Mouse (Mus musculus): Measurements from ENCODE around the gene Mboat2.

Mboat2 gene

DNA sequence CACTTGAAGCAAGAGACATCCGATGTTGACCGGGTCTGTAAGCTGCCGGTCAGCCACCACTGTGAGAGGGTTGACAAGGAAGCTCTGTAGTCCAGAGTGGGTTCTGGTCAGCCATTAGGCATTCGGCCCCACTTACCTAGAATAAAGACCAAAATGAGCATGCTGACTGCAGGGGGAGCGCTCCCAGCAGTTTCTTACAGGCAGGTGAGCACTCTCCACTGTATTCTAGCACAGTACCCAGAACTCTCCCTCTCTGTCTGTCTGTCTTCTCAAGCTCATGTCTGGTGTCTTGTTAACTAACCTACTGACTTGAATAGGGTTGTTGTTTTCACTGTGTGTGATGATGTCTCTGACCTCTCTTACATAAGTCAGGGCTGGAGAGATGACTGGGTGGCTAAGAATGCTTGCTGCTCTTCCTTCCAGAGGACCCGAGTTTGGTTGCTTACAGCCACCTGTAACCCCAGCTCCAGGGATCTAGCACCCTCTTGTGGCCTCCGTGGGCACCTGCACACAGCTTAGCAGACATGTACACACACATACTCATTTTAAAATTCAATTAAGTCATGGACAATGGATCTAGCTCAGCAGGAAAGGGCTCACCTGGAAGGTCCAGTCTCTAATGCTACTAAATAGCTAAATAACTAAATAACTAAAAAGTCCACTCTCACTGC lies 119.8 kb downstream of the Mboat2 start:
- no peak for DNase-seq

DNA sequence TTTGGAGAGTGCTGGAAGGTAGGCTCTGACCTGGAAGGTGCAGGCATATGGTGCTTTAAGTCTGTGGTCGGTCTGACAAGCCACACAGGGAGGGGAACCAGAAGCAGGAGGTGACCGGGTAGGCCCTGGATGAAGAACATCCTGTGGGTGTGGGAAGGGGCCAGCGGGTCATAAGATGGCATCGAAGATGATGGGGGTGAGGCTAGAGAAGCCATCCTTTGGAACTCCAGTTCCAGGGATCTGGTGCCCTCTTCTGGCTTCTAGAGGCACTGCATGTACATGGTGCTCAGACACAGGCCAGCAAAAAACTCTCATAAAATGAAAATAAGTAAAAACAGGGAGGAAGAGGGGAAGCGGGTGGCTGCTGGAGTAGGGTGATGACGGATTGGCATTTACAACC lies 121.5 kb downstream of the Mboat2 start:
- DNase-seq = peak; percentile 64

GRCm38 (mm10) chr12:24955137-24955536 lies 124.5 kb downstream of the Mboat2 start:
- no peak for DNase-seq

DNA sequence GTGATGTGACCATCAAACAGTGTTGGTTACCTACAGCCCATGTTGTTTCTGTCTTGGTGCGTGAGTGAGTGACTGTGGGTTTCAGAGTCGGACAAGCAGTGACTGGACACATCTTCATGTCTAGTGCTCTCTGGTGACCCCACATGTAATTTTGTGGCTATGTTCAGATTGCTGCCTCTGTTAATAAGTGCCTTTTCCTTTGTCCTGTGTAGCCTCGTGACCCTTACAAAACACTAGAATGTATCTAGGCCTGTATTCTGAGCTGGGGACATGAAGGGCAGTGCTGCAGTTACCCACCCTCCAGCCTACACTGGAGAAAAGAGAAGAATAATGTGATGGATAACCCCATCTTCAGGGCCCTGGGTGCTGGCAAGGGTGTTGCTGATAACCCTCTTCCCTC lies 127.8 kb downstream of the Mboat2 start:
- no peak for DNase-seq

DNA sequence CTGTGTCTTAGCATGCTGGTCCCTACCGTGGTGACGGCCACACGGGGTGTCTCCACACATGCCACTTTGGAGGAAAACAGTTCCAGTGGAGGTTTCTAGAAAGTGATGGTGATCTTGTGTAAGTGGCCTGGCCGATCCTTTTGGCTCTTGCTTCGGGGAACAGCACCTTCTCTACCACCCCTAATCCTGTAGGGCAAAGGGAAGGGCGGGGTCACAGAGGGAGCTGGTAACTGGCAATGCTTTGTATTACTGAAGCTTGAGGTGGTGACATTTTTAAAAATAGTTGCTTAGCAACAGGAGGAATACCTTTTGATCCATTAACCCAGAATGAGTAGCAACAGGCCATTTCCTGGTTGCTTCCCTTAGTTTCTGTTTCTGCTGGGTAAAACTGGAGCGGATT lies 131.1 kb downstream of the Mboat2 start:
- DNase-seq = no peak

GRCm38 (mm10) chr12:24962362-24962967 lies 131.8 kb downstream of the Mboat2 start:
- DNase-seq = no peak

DNA sequence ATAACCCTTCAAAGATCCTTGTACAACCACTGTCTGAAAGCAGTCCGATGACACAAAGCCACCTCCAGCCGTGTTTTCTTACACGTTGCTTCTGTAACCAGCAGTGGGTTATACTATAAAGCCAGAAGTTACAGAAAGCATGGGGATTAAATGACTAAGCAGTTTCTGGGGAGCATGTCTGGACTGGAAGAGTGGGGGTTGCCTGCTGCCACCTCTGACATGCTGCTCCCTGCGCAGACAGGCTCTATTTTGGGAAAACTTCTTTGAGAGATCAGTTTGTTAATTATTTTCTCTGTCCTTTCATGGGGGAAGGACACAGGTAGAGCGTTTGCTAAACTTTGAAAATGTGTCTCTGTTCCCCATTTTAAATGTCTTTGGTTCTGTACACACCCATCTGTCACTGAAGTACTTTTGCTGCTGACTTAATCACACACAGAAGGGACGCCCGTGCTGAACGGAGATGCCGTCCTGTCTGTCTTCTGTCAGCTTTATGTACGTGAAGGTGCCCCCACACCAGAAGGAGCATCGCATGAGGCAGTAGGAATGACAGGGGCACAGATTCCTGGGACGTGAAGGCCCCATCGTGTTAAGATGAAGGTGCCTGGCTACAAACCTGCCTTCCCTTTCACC lies 132.8 kb downstream of the Mboat2 start:
- no peak for DNase-seq

GRCm38 (mm10) chr12:24965406-24965805 lies 134.7 kb downstream of the Mboat2 start:
- no peak for DNase-seq

DNA sequence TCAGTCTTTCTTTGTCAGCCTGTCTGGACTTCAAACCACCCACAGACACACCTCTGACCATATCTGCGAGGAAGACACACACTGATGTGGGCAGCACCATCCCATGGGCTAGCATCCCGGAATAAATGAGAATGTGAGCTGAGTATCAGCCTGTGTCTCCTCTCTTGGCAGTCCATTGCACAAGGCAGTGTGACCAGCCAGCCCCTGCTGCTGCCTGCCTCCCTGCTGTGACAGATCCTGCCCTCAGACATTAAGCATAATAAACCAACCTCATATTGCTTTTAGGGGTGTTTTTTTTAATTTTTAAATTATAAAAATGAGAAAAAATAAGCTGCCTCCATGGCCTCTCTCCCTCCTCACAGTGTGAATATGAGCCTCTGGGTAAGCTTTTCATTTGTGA lies 135.4 kb downstream of the Mboat2 start:
- DNase-seq = no peak

GRCm38 (mm10) chr12:24971490-24972200 lies 141.0 kb downstream of the Mboat2 start:
- no peak for DNase-seq

DNA sequence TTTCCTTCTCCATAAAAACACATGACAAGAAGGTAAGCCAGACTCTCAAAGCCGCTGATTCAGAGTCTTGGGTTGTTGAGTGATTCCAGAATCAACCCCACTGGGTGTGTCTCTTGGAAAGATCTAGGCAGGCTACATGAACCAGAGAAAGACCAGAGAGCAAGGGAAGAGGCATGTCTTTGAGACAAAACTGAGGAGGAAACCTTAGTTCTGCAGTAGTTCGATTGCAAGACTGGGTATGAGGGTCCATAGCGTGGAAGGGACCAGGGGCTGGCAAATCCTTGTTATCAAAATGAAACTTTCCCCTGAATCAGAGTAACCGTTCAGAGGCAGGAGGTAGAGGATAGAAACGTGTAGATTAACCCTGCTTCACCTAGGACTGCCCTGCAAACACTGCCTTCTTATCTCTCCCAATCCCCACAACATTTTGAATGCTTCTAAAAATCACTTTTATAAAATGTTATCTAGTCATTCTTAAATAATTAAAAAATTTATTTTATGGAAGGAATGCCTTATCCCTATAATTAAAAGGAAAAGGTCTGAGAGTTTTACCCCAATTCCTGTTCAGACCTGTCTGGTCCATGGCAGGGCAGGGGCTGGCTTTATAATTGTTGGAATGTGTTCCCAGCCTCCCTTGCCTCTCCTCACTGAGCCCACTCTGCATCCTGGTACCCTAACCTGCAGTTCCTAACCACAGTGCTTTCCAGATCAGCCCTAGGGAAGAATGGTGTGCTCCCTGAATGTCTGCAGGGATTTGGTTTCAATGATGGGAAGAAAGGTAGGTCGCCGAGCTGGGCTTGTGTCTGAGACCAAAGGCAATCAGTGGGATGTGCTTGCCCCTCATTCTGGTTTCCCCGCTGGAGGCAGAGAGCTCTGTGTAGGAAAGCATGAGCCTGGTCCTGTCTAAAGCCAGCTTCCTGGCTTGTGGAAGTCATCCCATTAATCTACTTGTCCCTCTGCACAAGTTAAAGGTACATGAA lies 142.0 kb downstream of the Mboat2 start:
- DNase-seq = no peak

DNA sequence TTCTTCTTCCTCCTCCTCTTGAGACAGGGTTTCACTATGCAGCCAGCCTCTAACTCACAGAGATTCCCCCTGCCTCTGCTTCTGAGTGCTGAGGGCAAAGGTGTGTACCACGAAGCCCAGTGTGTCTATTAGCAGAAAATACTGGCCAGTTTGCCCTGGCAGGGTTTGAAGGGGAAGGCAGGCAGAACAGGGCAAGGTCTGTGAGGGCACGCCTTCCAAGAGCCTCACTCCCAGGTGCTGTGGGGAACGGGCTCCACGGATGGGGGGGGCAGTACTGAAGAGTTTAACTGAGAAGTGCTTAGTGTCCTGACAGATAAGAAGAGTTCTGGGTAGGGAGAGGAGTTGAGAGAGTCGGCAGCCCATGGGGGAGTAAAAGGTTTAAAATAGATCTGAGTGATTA lies 142.9 kb downstream of the Mboat2 start:
- DNase-seq = no peak

- peak; percentile 98 for DNase-seq
Measured at GRCm38 (mm10) chr12:24974446-24975114, 143.9 kb downstream of the Mboat2 start, which contains the start of gene Kidins220. TSS of gene Kidins220 (plus strand) at chr12:24974925.

- DNase-seq = peak; percentile 81
Measured at GRCm38 (mm10) chr12:24975115-24975733, 144.5 kb downstream of the Mboat2 start.

DNA sequence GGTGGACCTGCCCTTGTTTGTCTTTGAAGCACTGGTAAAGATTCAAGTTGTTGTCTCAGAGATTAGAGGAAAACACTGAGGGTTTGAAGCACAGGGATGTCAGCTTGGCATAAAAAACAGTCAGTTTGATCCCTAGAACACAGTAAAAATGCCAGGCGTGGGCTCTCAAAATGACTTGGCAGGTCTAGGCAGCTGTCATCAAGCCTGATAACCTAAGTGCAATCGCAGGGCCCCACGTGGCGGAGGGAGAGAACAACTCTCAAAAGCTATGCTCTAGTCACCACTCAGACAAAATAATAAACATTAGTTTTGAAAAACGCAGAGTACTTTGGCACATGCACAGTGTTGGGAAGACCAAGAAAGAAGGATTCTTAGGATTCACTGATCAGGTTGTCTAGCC lies 154.5 kb downstream of the Mboat2 start:
- no peak for DNase-seq

DNA sequence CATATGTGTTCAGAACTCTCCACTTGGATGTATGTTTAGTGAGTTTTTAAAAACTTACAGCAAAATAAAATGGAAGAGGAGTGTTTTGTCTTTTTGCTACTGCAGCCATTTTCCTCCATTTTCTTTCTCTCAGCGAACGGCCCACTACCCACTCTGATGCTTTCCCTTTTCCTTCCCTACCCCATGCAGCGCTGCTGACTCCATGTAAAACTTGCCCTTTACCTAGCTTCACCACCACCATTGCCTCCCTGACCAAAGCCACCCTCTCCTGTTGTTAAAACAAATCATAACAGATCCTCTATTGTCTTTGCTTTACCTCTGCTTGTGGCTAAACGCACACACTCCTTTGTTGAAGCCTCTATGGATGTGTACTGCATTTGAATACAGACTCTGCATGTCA lies 164.7 kb downstream of the Mboat2 start:
- no peak for DNase-seq

DNA sequence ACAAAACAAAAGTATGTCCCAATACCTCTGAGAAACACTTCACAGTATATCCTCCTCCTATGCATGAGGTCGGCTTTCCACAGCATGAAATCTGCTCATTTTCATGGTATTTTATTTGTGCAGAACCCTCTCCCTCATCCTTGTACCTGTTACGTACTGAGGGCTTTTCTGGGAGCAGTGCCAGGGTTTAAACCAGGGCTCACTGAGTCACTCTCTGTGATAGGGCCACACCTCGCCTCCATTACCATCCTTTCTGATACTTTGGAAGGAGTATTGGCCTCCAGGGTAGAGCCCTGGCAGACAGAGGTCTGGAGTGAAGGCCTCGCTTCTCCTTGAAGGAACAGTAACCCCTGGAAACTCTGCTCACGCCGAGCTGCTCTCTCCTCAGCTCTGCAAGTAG lies 174.7 kb downstream of the Mboat2 start:
- DNase-seq = no peak

- DNase-seq = no peak
Measured at GRCm38 (mm10) chr12:25009957-25010356, 179.3 kb downstream of the Mboat2 start.

GRCm38 (mm10) chr12:25010416-25010815 lies 179.7 kb downstream of the Mboat2 start:
- DNase-seq = no peak

DNA sequence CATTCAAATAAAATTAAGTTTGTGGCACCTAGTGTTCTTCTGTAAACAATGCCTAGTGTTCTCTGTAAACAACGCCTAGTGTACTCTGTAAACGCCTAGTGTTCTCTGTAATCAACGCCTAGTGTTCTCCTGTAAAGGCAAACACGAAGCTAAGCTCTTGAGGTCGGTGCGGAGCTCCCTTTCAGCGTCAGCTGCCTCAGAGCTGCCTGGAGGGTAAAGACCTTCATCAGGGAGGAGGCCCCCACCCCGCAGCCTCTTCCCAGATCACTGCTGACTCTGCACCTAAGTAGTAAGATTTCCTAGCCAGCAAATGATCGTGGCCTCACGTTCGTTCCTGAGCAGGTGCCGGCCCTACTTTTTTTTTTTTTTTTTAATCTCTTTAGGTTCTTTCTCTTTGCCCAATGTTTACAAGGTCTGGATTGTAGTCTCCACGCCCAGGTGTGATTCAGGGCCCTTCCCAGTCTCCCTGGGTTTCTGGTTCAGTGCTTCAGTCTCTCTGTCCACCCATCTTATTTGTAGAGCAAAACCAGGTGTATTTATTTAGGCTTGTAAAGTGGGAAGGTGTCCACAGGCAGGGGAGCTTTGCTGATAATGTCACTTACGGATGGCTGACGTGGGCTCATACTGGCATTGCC lies 181.2 kb downstream of the Mboat2 start:
- no peak for DNase-seq
